Mouse (Mus musculus): Measurements from ENCODE around the gene Cxcl17. TPM values are rescaled to one million over a fixed set of nuclear protein-coding genes. Genes with fewer than 3 reads are reported as not detected.
"Not testable (repeated sequence)": the region's sequence is repeated elsewhere in the genome, so short reads cannot be mapped to it uniquely, and the experiment has no call there.

Cxcl17 gene
- total RNA-seq, 2 experiments from 2014 or later = not detected

DNA sequence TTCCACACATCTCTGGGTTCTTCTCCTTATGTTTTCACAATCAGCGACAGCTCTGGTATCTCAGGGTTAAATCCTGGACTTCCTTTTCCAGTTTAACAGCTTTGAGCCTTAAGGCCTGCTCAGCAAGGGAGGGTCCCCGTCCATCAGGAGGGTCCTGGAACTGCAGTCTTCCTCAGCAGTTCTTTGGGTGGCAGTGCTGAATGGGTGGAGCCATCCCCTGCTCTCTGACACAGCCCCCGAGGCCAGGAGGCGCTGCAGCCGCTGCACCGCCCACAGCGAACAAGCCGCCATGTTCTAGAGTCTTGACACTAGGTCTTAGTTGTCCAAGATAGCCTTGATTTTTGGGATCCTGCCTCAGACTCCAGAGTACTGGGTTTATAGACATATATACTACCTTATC is 6.8 kb upstream of the Cxcl17 start:
- Histone ChIP-seq H3K27ac (no peak overlapping the region), H3K4me3 (no peak overlapping the region)
- intact Hi-C loops (cut with DNase I) = no loop called here
- no peak for DNase-seq (ENCODE audit: extremely low spot score in 1 of 2, low spot score in 2 of 2)
- no peak for TF ChIP-seq CTCF (IDR thresholded peaks at IDR 0.05)

DNA sequence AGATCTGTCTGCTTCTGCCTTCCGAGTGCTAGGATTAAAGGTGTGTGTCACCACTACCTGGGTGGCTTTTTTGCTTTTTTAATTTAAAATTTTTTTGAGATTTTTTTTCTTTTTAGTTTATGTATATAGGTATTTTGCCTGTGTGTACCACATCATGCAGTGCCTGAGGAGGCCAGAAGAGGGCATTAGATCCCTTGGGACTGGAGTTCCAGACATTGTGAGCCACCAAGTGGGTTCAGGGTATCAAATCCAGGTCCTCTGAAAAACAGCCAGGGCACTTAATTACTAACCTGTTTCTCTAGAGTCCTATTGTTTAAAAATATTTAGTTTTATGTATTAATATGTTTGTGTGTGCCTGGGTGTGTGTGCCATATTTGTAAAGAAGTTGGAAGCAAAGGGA is 4.9 kb upstream of the Cxcl17 start:
- TF ChIP-seq CTCF (IDR thresholded peaks at IDR 0.05) = peak; percentile 66
- Histone ChIP-seq H3K4me3 (no peak overlapping the region), H3K27ac (no peak overlapping the region)
- DNase-seq (ENCODE audit: extremely low spot score in 1 of 2, low spot score in 2 of 2) = no peak
- intact Hi-C loops (cut with DNase I) = no loop called here

DNA sequence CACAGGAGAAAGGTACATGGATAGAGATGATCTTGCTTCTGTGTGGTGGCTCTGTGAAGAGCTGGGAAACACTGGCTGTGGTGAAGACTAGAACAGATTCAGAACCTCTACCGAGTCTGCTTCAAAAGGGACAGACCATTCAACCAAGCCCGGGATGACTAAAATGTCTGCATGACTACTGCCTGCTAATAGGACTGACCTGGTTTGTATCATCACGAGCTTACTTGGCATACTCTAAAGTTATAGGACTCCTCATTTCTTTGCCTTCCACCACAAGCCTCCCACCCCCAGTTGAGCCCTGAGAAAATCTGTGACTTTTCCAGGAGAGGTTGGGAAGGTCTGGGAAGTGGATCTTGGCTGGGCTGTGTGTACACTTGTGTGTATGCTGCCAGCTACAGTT is 825 bp downstream of the Cxcl17 start:
- intact Hi-C loops (cut with DNase I) = no loop called here
- Histone ChIP-seq H3K27ac (no peak overlapping the region), H3K4me3 (no peak overlapping the region)
- no peak for TF ChIP-seq CTCF (IDR thresholded peaks at IDR 0.05)
- DNase-seq (ENCODE audit: extremely low spot score in 1 of 2, low spot score in 2 of 2) = no peak

DNA sequence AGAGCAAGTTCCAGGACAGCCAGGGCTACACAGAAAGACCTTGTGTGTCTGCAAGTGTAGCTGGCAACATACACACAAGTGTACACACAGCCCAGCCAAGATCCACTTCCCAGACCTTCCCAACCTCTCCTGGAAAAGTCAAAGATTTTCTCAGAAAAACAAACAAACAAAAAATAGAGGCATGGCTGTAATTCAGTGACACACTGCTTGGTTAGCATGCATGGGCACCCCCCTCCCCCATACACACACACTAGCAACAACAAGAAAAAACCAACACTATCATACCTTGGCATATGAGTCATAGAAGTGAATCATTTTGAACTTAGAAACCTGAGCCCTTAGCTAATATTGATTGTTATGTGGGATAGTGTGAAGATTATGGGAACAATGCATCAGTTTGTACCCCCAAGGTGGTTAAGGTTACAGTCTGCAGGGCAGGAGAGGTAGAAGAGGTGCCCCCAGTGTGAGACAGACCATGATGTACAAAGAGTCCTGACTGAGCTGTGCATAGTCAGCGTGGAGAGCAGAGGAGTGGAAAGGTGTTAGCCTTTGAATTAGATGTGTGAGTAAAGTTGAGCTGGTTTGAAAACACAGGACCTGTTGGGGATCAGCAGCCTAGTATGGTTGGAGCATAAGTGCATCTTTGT is 1.6 kb downstream of the Cxcl17 start:
- Histone ChIP-seq H3K27ac (no peak overlapping the region), H3K4me3 (no peak overlapping the region)
- DNase-seq (ENCODE audit: extremely low spot score in 1 of 2, low spot score in 2 of 2) = no peak
- intact Hi-C loops (cut with DNase I) = no loop called here
- no peak for TF ChIP-seq CTCF (IDR thresholded peaks at IDR 0.05)

DNA sequence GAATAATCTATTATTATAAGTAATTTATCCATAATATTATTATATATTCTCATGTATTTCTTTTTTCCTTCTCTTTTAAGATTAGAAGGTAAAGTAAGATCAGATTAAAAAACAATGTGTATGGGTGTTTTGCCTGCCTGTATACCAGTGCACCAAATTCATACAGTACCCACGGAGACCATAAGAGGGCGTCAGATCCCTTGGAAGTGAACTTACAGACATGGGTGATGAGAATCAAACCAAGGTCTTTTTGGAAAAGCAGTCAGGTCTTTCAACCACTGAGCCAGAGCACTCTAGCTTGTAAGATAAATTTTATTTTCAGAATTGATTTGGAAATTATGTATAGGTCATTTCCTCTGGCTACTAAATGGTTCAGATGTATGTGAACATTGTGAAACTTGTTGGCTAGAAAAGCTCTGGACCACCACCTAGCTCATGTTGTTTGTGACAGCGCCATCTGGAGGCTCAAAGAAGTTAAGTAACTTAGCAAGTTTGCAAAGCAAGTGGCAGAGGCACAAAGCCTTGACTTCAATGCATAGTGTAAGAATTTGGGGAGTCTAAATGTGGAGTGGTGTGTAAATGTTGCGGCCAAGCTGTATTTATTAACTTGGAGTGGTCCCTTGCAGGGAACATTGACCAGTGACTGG is 3.4 kb downstream of the Cxcl17 start:
- intact Hi-C loops (cut with DNase I) = no loop called here
- TF ChIP-seq CTCF (IDR thresholded peaks at IDR 0.05) = peak; percentile 58
- no peak for DNase-seq (ENCODE audit: extremely low spot score in 1 of 2, low spot score in 2 of 2)

DNA sequence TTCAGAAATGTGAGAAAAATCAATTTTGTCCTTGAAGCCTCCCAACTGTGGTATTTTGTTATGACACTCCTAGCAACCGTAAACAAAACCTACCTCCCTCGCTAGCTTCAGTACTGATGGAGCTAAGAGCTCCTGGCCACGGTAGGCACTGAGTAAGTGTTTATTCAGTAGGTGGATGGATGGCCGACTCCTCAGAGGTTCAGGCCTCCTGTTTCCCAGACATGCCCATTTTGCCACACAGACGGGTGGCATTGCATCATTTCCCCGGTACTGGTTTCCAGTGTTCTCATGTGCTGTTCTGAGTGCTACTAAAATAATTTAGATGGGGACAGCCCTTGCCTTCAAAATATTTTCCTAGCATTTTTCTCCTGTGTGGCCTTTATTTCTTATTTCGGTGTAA is 6.2 kb downstream of the Cxcl17 start:
- Histone ChIP-seq H3K4me3 (no peak overlapping the region), H3K27ac (no peak overlapping the region)
- no peak for TF ChIP-seq CTCF (IDR thresholded peaks at IDR 0.05)
- DNase-seq (ENCODE audit: extremely low spot score in 1 of 2, low spot score in 2 of 2) = no peak
- intact Hi-C loops (cut with DNase I) = no loop called here

More for the DNA sequence above, 3.4 kb downstream of the Cxcl17 start:
- no peak overlapping the region for H3K27ac ChIP-seq
- H3K4me3 ChIP-seq = no peak overlapping the region

DNA sequence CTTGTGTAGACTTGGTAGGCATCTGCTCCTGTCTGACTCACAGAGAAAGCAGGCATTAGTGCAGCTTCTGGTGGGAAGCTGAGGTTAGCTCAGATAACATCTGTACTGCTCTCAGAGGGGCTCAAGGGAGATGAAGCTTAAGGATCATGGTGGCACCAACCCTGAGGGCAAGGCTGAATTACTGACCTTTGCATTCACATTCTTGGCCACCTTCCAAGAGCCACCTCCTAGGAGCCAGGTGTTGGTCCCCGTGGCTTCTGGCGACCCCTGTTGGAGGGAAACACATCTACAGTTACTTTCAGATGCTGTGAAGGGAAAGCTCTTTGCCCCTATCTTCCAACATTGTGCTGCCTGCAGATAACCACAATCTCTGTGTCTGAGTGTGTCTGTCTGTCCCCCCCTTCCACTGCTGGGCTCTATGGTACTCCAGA is 10.0 kb downstream of the Cxcl17 start:
- H3K27ac ChIP-seq = no peak overlapping the region
- intact Hi-C loops (cut with DNase I) = no loop called here
- no peak for DNase-seq (ENCODE audit: extremely low spot score in 1 of 2, low spot score in 2 of 2)
- no peak overlapping the region for H3K4me3 ChIP-seq
- peak; percentile 47 for TF ChIP-seq CTCF (IDR thresholded peaks at IDR 0.05)

DNA sequence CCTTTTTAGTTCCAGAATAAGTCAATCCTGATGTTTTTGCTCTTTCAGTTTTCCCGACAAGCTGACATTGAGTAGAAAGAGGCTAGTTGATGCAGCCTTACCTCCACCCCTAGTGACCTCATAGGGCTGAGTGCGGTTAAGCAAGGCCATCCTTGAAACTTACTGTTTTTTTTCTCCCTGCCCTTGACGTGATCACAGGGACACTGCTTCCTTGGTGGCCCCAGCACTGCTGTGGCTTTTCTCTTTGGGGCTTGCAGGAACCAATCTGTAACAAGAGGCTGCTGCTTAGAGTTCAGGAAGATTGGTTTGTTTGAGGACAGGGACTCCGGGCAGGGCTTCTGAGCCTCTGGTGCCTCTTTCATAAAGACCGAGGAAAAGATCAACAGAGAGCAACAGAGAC is 10.7 kb downstream of the Cxcl17 start:
- no peak overlapping the region for H3K4me3 ChIP-seq
- no peak overlapping the region for H3K27ac ChIP-seq
- no peak for TF ChIP-seq CTCF (IDR thresholded peaks at IDR 0.05)
- intact Hi-C loops (cut with DNase I) = no loop called here
- no peak for DNase-seq (ENCODE audit: extremely low spot score in 1 of 2, low spot score in 2 of 2)

DNA sequence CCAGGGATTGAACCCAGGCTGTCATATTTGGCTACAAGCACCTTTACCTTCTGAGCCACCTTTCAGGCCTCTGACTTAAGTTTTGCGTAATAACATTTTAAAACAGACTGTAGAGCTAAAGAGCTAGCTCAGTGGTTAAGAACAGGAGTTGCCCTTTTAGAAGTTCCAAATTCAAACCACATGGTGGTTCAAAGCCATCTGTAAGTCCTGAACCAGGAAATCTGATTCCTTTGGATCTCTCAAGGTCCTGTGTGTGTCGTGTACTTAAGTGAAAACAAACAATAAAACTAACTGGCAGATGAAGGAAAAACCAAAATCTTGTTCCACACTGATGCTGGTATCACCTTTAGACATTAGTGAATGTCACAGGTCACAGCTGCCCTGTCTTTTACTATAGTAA is 11.1 kb downstream of the Cxcl17 start:
- no peak for TF ChIP-seq CTCF (IDR thresholded peaks at IDR 0.05)
- no peak for DNase-seq (ENCODE audit: extremely low spot score in 1 of 2, low spot score in 2 of 2)
- H3K4me3 ChIP-seq = no peak overlapping the region
- H3K27ac ChIP-seq = no peak overlapping the region
- intact Hi-C loops (cut with DNase I) = no loop called here

DNA sequence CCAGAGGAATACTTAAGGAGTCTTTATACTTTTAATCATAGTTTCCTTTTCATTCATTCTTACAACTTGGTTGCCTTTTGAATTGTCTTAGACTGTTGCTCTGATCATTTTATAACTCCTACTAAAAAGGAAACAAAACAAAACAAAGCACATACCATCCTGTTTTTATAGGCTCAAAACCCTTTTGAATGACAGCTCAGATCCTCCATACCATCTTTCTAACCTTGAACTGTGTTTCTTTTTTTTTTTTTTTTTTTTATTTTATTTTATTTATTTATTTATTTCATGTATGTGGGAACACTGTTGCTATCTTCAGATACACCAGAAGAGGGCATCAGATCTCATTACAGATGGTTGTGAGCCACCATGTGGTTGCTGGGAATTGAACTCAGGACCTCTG is 13.7 kb downstream of the Cxcl17 start:
- H3K27ac ChIP-seq; DNase-seq (ENCODE audit: extremely low spot score in 1 of 2, low spot score in 2 of 2); intact Hi-C loops (cut with DNase I); H3K4me3 ChIP-seq: not testable (repeated sequence)

DNA sequence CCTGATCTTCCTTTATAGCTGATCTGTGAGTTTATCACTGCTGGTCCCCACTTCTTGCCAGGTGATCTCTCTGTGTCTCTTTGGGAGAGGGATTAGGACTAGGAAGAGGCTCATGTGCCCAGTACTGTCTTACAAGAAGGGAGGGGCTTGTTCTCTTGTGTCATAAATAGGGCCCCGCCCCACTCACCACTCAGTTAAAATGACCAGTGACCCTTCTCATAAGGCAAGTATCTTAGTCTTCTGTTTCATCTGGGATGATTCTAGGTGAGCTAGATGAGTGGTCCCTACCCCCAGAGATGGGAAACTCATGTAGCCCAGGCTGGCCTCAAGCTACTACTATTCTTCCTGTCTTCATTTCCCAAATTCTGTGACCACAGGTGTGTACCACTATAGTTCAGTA is 14.1 kb downstream of the Cxcl17 start, which contains the start of gene Lipe:
TSS of gene Lipe (minus strand) at position 101 of the 400 bp plus-strand sequence.
- Histone ChIP-seq H3K27ac (no peak within 1 kb of the TSS), H3K4me3 (no peak within 1 kb of the TSS)
- no peak for TF ChIP-seq CTCF (IDR thresholded peaks at IDR 0.05)
- intact Hi-C loops (cut with DNase I) = no loop called here
- no peak for DNase-seq (ENCODE audit: extremely low spot score in 1 of 2, low spot score in 2 of 2)

DNA sequence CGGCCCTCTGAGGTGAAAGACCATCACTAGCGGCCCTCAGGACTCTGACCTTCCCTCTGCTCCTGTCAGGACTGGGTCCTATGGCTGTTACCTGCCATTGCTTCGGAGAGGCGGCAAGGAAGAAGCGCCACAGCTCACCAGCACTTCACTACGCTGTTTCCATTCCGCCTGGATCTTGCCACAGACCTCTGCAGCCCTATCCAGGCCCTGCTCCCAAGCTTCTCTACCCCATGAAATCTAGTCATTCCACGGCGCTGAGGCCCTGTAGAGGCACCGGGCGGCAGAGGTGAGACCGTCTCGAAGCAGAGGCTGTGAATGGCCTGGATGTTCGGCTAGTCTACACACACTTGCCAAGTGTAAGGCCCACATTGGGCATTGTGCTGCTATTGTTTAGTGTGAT is 16.1 kb downstream of the Cxcl17 start:
- intact Hi-C loops (cut with DNase I) = no loop called here
- H3K4me3 ChIP-seq = no peak overlapping the region
- peak overlapping the region; percentile 86; the same call in 1 of the 2 replicates for H3K27ac ChIP-seq
- no peak for DNase-seq (ENCODE audit: extremely low spot score in 1 of 2, low spot score in 2 of 2)
- no peak for TF ChIP-seq CTCF (IDR thresholded peaks at IDR 0.05)
